In the genomic region with DNA sequence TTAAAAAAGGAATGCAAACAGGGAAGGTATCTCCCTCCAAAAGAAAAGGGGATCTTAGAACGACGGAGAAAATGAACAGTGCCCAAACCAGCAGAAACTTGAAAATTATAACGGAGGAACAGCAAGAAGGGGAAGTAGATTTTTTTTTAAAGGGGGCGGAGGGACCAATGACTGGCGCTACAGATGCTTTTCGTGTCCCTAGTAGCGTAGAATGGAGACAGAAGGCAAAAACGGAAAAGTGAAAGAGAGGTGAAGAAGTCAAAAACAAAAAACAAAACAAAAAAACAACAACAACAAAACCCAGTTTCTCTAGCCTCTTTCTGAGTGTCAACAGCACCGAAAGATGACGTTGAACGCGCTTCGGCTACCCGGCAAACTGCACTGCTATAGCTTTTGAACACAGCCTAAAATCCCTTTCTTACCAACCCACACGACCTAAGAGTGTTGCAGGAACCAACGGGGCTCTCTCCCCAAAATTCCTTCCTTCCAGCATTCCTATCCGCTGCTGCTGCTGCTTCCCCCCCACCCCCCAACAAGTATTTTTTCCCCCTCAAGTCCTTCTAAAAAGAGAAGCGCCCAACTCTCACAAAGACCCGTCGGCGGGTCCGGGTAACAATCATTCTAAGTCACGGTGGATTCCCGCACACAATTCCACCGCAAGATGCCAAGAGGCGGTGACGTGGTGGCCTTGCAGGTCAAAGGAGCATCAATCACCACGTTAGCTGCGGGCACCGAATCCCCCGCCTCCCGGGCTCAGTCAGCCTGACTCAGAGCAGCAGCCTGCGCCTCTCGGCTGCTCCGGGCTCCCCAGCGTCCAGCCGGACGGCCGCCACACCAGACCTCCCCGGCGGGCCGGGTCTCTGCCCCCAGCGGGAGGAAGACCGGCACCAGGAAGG, we compare ENCODE assay signal across 7 mouse cellular contexts. TPM values are rescaled to one million over a fixed set of nuclear protein-coding genes. Genes with fewer than 3 reads are reported as not detected.
DNase-seq lines count a peak whose midpoint lies in the region; ATAC-seq and TF ChIP-seq lines count a peak whose summit lies in the region.

No protein-coding gene starts in this region.

- peak overlapping the region; percentile 95 to 98 for H3K4me3 ChIP-seq in ES-E14 (ENCODE audit: insufficient read depth in 1 of 2, low read depth in 1 of 2, low read length in 2 of 2, poor library complexity in 1 of 2, severe bottlenecking in 1 of 2)
- peak overlapping the region; percentile 98 for H3K4me3 ChIP-seq in cerebellum, adult 2 months (replicated peaks; ENCODE audit: insufficient read depth, low read depth, low read length)
- H3K4me3 ChIP-seq in lung, embryonic 16.5 days (ENCODE audit: low read length): peak overlapping the region; percentile 99
- H3K4me3 ChIP-seq in olfactory bulb, adult 2 months (ENCODE audit: insufficient read depth, low read depth, low read length): peak overlapping the region; percentile 100

- H3K9ac ChIP-seq in ES-E14 (ENCODE audit: insufficient read depth, low read depth, low read length, poor library complexity, severe bottlenecking): peak overlapping the region; percentile 98
- H3K9ac ChIP-seq in lung, embryonic 16.5 days (ENCODE audit: low read length): peak overlapping the region; percentile 97

- H3K27me3 ChIP-seq in cerebellum, adult 2 months (ENCODE audit: control insufficient read depth, insufficient read depth, low read length): no peaks in the 10 kb centered on the region
- H3K27me3 ChIP-seq in lung, embryonic 16.5 days (ENCODE audit: control insufficient read depth, insufficient read depth, low read depth, low read length): no peaks in the 10 kb centered on the region

- H3K27ac ChIP-seq in ES-E14 (ENCODE audit: insufficient read depth, low read depth, low read length, poor library complexity, severe bottlenecking): peak overlapping the region; percentile 65; the same call in 1 of the 2 replicates
- H3K27ac ChIP-seq in cerebellum, adult 2 months (ENCODE audit: insufficient read depth, low read length): peak overlapping the region; percentile 77
- H3K27ac ChIP-seq in lung, embryonic 16.5 days (ENCODE audit: low read length): peak overlapping the region; percentile 90
- H3K27ac ChIP-seq in olfactory bulb, adult 2 months (ENCODE audit: insufficient read depth, low read depth, low read length): peak overlapping the region; percentile 86

- peaks cover 4 to 5% of the 10 kb centered on the region in 2 experiments; a peak in 3 of 4 replicates for H3K4me1 ChIP-seq in ES-E14 (ENCODE audit: control insufficient read depth in 2 of 2, insufficient read depth in 2 of 2, low read length in 2 of 2, poor library complexity in 1 of 2)
- peaks cover 15% of the 10 kb centered on the region for H3K4me1 ChIP-seq in cerebellum, adult 2 months (ENCODE audit: control insufficient read depth, insufficient read depth, low read length)
- peaks cover 20% of the 10 kb centered on the region for H3K4me1 ChIP-seq in lung, embryonic 16.5 days (replicated peaks; ENCODE audit: control insufficient read depth, insufficient read depth, low read length)
- H3K4me1 ChIP-seq in olfactory bulb, adult 2 months (ENCODE audit: control insufficient read depth, insufficient read depth, low read length): peaks cover 5% of the 10 kb centered on the region

- WGBS in cerebellum, adult 2 months: under 1% methylated on average over 44 of the region's 44 CpGs
- WGBS in lung, embryonic 16.5 days: under 1% methylated on average over 39 of the region's 44 CpGs
- WGBS in olfactory bulb, adult 2 months: under 1% methylated on average over 44 of the region's 44 CpGs

- H3K9me3 ChIP-seq in ES-E14 (ENCODE audit: control insufficient read depth, insufficient read depth, low read depth, low read length): no peaks in the 10 kb centered on the region
- no peaks in the 10 kb centered on the region for H3K9me3 ChIP-seq in lung, embryonic 16.5 days (ENCODE audit: control insufficient read depth, low read length)

- H3K36me3 ChIP-seq in ES-E14 (ENCODE audit: control insufficient read depth, insufficient read depth, low read length, poor library complexity, severe bottlenecking): no peaks in the 10 kb centered on the region
- H3K36me3 ChIP-seq in lung, embryonic 16.5 days (ENCODE audit: control insufficient read depth, insufficient read depth, low read length): no peaks in the 10 kb centered on the region

- peak; percentile 34 for ATAC-seq in lung, embryonic 16.5 days (ENCODE audit: low read depth)

- no peak for TF ChIP-seq POLR2A in cerebellum, adult 2 months (IDR thresholded peaks at IDR 0.05; ENCODE audit: borderline replicate concordance, insufficient read depth, low read length)
- no peak for TF ChIP-seq POLR2A in olfactory bulb, adult 2 months (IDR thresholded peaks at IDR 0.05; ENCODE audit: insufficient read depth, low read depth, low read length)

- no peak for TF ChIP-seq CTCF in cerebellum, adult 2 months (IDR thresholded peaks at IDR 0.05; ENCODE audit: borderline replicate concordance, insufficient read depth, low read depth, low read length)
- no peak for TF ChIP-seq CTCF in olfactory bulb, adult 2 months (IDR thresholded peaks at IDR 0.05; ENCODE audit: insufficient read depth, low read depth, low read length)

- DNase-seq in B cell, adult 2 months: peak; percentile 64 to 68
- no peak for DNase-seq in ES-E14 (ENCODE audit: low read depth, low spot score)
- DNase-seq in cerebellum, adult 2 months: peak; percentile 66 to 69
- DNase-seq in forelimb bud, embryonic 11.5 days (ENCODE audit: low read depth, low spot score): peak; percentile 21
- DNase-seq in kidney, adult 11 months: peak; percentile 45

- peak overlapping the region; percentile 94 for H3K4me2 ChIP-seq in lung, embryonic 16.5 days (ENCODE audit: low read depth, low read length)

- in situ Hi-C loops in ES-E14 (cut with MboI; ENCODE audit: low sequenced_read_pairs in 2 of 2, unreplicated experiment in 2 of 2): no loop called here

TF ChIP-seq in ES-E14, 5 proteins besides CTCF, POLR2A, EP300 and RAD21:
- TF ChIP-seq ZC3H11A (IDR thresholded peaks at IDR 0.05; ENCODE audit: borderline replicate concordance, low read depth, low read length) (no peak), HCFC1 (IDR thresholded peaks at IDR 0.05; ENCODE audit: borderline replicate concordance, insufficient read depth, low read length) (no peak), ZNF384 (IDR thresholded peaks at IDR 0.05; ENCODE audit: low read depth, low read length) (no peak; the same call in 1 of the 2 replicates), CHD2 (IDR thresholded peaks at IDR 0.05; ENCODE audit: low read depth, low read length) (no peak), MAFK (IDR thresholded peaks at IDR 0.05; ENCODE audit: insufficient read depth, low read depth, low read length) (no peak)

RNA-seq across cellular contexts. Expression of gene Grb2, which starts 0.8 kb away (rescaled TPM):
- total RNA-seq in ES-E14 (2012; rRNA removed): 16.3 and 24.4 TPM in 2 replicates
- 132 and 149 TPM in 2 replicates for polyA plus RNA-seq in cerebellum, adult 2 months (2012; rRNA removed)
- polyA plus RNA-seq in lung, embryonic 16.5 days (2015; fragmentation: Nextera tagmentation; extraction: Ambion mirVana): 81.0 and 82.7 TPM in 2 replicates
- 264 TPM in 1 of 2 replicates, not detected in the other for polyA plus RNA-seq in olfactory bulb, adult 2 months (2012; ENCODE audit: insufficient read depth, insufficient read length, low replicate concordance, missing spikeins)

RNA-seq across cellular contexts. Expression of gene Tmem94, which starts 57.7 kb away (rescaled TPM):
- 17.7 and 32.1 TPM in 2 replicates for total RNA-seq in ES-E14 (2012; rRNA removed)
- 54.2 and 57.4 TPM in 2 replicates for polyA plus RNA-seq in cerebellum, adult 2 months (2012; rRNA removed)
- 28.2 and 29.1 TPM in 2 replicates for polyA plus RNA-seq in lung, embryonic 16.5 days (2015; fragmentation: Nextera tagmentation; extraction: Ambion mirVana)
- polyA plus RNA-seq in olfactory bulb, adult 2 months (2012; ENCODE audit: insufficient read depth, insufficient read length, low replicate concordance, missing spikeins): not detected in 2 replicates

Comparison
In these comparisons a context has a peak if more than half of its experiments do, and no peak if none do; other contexts are left out.
1. RNA of gene Tmem94, which starts 57.7 kb away (polyA plus RNA-seq): 54.2 to 57.4 TPM in cerebellum, adult 2 months and 28.2 to 29.1 TPM in lung, embryonic 16.5 days; not detected in olfactory bulb, adult 2 months; every median in the first group is over 10 times any median in the second.
2. Peak in every context shown above with its lines, with median percentiles within 50 percentile points of each other: H3K27ac ChIP-seq and H3K4me3 ChIP-seq.